Mouse (Mus musculus): ENCODE measurements around the gene Dync1li2. TPM values are rescaled to one million over a fixed set of nuclear protein-coding genes. Genes with fewer than 3 reads are reported as not detected.

The Dync1li2 gene
- 100 to 1,000 TPM; 134 to 162 TPM for total RNA-seq (2021)
- long read RNA-seq, experiment 1, full-length matches to known transcripts = 19 of 25 reads
- long read RNA-seq, experiment 1, partial matches to known transcripts = 1 of 25 reads
- long read RNA-seq, experiment 1, other reads (novel, unspliced or antisense) = 5 of 25 reads
- long read RNA-seq, experiment 2, full-length matches to known transcripts = 71 of 98 reads
- long read RNA-seq, experiment 2, partial matches to known transcripts = 9 of 98 reads
- long read RNA-seq, experiment 2, other reads (novel, unspliced or antisense) = 18 of 98 reads

DNA sequence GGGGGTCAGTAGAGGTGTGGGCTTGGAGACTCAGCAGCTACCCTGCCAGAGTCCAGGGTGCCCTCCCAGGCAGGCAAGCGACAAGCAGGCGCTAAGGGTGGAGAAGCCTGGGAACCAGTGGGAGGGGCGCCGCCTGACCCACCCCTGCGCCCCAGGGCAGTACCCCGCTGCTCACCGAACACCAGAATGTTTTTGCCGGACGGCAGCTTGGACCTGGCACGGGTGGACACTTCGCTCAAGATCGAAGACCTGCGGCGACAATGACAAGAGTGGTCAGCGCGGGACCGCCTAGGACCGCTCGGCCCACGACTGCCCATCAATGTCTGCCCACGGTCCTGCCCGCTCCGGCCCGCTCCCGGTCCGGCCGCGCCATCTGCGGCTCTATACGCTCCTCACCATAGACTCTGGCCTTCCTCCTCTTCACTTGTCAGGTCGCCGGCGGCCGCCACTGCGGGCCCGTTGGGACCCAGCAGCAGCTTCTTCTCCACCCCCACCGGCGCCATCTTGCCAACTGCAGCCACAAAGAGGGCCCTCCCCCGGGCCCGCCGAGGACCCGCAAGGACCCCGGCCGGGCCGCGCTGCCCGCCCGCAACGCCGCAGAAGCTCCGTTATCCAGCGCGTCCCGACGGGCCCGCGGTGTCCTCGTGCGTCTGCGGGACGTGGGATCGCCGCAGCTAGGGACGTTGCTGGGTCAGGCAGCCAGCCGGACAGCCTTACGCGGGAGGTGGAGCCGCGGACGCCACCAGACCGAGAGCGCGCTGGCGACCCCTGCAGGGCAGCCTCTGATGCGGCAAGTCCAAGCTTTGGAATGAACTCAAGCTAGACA is at the start of gene Dync1li2:
Gene Dync1li2 (minus strand): TSS at position 749 of the 826 bp plus-strand sequence.
- peak; percentile 90 to 91 for DNase-seq (ENCODE audit: low spot score in 2 of 2)

DNA sequence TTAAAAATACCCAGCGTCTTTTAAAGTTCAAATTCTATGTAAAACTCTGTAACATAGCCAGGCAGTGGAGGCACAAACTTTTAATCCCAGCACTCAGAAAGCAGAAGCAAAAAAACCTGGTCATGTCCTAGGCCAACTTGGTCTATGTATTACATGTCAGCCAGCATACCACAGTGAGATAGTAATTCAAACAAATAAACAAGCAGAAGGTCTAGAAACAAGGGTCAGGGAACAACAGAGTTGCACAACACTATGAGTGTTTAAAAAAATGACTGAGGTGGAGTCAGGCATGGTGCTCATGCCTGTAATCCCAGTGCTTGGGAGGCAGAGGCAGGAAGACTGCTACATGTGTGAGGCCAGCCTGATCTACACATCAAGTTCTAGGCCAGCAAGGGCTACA is 36.2 kb upstream of the Dync1li2 start:
- no peak for DNase-seq (ENCODE audit: low spot score in 2 of 2)

DNA sequence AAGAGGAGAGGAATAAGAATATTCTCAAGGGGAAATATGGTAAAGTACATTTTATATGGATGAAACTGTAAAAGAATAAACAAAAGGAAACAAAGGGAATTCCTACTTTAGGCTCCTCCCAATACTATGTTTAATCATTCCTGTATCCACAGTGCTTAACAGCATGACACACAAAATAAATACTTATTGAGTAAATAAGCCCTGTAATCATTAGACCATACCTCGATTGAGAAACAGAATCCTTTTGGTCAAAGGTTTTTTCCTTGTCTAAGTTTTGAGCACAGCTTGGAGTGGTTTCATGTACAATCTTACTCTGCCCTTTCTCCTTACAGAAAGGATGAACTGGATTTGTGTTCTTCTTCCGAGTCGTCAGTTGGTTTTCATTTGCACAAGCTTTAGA is 29.6 kb upstream of the Dync1li2 start:
- DNase-seq (ENCODE audit: low spot score in 2 of 2) = no peak

DNA sequence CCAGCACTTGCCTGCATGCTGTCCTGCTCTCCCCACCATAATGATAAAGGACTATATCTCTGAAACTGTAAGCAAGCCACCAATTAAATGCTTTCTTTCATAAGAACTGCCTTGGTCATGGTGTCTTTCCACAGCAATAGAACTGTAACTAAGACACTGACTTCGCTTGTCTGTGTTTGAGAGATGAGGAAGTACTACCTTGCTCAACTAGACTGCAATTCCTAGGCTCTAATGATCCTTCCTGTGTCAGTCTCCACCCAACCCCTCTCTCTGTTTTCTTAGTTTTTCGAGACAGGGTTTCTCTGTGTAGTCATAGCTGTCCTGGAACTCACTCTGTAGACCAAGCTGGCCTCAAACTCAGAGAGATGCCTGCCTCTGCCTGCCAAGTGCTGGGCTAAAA is 24.6 kb upstream of the Dync1li2 start:
- no peak for DNase-seq (ENCODE audit: low spot score in 2 of 2)

DNA sequence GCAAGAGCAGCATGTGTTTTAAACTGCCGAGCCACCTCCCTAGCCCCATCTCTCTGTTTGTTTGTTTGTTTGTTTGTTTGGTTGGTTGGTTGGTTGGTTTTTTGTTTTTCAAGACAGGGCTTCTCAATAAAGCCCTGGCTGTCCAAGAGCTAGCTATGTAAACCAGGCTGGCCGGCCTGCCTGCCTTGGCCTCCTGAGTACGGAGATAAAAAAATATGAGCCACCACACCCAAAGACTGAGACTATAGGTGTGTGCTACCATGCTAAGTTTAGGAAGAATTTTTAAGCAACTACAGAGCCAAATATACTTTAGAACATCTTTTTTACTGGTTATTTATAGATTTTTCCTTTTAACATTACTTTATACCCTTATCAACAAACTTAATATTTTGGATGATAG is 9.3 kb upstream of the Dync1li2 start:
- DNase-seq (ENCODE audit: low spot score in 2 of 2) = no peak

DNA sequence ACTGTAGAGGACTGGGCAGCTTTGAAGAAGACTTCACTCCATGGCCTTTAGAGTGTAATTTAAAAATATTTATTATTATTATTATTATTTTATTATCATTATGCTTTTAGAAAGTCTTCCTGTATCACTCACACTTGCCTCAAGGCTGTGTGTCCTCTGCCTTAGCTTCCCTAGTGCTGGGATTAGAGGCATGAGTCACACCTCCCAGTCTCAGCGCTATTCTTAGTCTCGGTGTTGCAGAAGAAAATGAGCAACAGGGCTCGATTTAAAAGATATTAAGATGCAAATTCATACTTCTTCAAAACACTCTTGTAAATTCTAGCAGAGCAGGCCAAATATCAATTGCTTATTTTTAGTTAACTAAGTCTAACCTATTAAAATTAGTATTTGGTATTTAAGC is 5.9 kb upstream of the Dync1li2 start:
- no peak for DNase-seq (ENCODE audit: low spot score in 2 of 2)

DNA sequence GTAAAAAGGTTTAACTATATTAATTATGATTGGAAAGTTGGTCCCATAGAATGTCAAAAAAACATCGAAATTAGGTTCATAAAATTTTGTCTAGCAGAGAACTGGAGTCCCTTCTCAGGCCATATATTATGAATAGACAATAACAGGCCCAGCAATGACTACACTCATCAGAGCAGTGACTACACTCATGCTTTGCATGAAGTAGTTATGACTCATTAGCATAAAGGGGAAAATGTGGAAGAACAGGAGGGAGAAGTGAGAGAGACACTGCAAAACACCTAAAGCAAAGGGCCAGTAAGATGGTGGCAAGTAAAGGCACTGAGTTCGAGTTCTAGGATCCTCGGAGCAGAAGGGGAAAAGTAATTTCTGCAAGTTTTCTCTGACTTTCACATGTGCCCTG is 3.2 kb upstream of the Dync1li2 start:
- DNase-seq (ENCODE audit: low spot score in 2 of 2) = no peak

DNA sequence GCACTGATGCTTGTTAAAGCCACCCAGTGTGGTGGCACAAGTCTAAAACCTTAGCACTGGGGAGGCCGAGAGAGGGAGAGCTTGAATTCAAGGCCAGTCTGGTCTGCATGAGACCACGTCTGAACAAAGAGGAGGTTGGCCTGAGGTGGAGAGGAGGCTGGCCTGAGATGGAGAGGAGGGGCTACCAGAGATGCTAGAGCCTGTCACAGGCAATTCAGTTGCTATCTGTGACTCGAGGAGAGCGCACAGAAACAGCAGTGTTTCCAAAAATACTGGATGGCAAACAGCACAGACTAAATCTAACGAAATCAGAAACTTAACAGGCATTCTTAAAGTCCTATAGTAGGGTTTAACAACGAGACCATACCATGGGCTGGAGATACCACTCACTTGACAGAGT is 2.4 kb upstream of the Dync1li2 start:
- DNase-seq (ENCODE audit: low spot score in 2 of 2) = no peak

DNA sequence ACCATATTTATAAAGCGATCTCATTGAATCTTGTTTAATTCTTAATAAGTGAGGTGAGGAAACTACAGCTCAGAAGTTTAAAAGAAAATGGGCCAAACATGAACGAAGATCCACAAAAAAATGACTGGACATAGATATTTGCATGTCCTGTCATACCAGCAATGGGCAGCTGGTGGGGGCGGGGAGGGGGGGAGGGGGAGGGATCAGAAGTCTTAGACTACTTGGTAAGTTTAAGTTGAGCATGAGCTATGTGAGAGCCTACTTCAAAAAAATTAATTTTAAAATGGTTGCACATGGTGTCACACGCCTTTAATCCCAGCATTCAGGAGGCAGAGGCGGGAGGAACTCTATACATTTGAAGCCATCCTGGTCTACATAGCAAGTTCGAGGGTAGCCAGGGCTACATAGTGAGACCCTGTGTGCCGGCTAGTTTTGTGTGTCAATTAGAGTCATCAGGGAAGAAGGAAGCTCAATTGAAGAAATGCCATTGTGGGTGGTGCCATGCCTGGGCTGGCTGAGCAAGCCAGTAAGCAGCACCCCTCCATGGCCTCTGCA is 355 bp upstream of the Dync1li2 start:
- DNase-seq (ENCODE audit: low spot score in 2 of 2) = no peak

DNA sequence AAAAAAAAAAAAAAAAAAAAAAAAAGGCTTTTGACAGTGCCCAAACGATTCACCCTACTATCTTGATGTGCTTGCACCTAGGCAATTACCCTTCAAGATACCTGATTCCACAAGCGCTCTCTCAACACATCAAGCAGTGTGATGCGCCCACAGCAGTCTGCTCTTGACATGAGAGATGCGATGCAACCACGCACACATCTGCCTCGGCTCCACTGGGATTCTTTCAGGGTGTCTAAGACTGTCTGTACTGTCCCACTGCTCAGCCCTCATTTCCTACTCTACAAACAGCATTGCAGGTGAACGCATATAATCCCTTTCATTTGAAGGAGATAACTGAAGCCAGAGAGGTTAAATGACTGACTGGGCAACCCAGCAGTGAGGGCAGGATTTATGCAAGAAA is 1.2 kb downstream of the Dync1li2 start:
- DNase-seq (ENCODE audit: low spot score in 2 of 2) = no peak

DNA sequence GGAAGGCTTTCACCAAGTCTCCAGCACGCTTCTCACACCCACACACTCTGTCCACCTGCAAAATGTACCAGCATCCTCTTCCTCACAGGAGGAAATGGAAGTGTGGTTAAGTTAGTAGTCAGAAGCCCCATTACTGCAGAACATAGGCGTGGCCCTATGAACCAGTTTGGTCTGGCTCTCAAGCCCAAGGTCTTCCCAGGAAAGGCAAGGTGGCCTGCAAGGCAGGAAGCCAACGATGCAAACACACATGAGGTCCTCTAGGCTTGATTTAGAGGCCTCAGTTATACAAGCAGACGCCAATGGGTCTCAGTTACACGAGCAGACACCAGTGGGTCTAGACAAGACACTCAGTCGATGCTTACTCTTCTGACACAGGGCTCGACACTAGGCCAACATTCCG is 3.4 kb downstream of the Dync1li2 start:
- DNase-seq (ENCODE audit: low spot score in 2 of 2) = no peak

DNA sequence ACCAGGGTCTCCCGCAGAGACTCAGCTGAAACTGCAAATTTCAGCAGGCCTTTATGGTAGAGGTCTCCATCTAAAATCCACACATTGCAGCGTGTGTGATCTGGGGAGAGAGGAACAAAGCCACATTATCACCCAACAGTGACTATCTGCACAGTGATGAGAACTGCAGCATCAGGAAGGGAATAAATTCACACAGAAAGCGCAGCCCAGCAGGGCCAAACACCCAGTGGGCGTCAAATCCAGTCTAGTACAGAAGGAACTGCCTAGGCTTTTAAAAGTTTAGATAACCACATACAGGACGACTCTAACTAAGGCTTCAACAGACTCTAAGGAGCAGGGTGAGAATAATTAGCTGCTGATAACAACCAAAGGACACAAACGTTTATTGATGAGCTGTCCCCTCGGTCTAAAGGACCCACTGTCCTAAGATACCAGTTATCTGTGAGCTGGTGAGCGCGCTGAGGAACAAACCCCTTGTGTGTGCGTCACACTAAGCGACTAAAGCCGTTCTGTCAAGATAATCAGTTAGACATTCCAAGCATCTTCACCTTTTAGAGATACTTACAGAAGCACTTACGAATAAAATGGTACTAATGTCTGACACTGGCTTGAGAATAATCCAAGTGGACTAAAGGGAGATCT is 5.2 kb downstream of the Dync1li2 start:
- no peak for DNase-seq (ENCODE audit: low spot score in 2 of 2)

DNA sequence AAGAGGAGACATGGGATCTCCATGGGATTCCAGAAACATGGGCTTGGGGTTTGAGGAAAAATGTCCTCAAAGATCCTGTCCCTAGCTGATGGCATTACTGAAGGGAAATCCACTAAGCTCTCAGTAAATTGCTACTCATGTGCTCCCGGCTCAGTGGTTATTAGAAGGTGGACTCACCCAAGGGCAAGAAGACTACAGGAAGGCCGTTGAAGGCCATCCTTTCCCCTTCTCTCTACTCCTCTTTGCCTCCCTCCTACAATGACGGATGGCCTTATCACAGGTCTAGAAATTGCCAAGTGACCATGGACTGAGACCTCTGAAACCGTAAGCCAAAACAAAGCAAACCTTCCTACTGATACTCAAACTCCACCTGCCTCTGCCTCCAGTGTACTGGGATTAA is 6.3 kb downstream of the Dync1li2 start:
- no peak for DNase-seq (ENCODE audit: low spot score in 2 of 2)

DNA sequence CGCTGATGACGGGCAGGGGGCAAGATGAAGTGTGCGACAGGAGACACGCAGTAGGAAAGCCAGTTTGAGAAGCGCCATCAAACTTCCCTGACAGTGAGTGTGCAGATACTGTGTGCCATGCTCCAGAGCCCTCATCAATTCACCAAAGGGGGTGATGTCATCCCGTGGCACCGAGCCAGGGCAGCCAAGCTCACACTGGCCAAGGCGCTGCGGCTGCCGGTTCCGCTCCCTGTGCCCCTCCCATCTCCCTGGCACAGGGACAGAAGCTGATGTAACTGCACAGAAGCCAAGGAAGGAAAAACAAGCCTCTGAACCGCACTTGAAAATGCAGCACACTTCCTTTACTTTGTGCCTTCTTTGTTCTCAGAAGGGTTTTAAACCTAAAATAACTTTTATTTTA is 6.8 kb downstream of the Dync1li2 start:
- peak; percentile 96 to 97 for DNase-seq (ENCODE audit: low spot score in 2 of 2)

DNA sequence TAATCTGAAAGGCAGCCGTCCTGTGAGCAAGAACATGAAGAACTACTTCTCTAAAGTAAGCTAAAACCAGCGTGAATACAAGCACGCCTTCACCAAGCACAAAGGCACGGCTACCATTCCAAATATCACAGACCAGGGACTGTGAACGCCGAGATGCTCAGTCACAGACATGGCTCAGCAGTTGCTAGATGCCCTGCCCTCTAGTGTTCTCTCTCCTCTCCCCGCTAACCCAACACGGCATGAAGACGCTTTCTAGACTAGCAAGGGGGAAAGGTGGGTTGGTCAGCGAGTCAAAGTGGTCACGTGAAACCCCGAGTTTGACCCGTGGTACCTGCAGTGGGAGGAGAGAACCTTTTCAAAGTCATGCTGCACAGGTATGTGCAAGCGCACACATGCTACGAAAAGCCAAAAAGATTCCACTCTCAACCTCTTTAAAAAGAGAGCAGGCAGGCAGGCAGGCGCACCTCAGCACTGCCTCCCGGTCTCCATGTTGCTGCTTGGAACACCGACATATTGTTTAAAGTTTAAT is 8.0 kb downstream of the Dync1li2 start:
- no peak for DNase-seq (ENCODE audit: low spot score in 2 of 2)

DNA sequence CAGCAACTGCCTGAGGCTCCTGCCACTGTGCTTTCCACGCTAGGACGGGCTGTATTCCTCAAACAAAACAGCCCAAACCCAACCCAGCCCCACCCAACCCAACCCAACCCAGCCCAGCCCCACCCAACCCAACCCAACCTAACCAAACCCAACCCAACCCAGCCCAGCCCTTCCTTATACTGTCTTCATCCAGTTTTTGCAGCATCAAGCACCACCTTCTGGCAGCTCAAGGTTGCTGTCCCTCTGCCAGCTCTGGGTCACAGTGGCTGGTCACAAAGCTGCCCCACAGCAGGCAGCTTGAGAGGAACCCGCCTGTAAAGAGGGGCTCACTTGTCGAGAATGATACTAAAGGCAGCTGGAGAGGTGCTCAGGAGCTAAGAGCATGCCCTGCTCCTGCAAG is 8.6 kb downstream of the Dync1li2 start:
- DNase-seq (ENCODE audit: low spot score in 2 of 2) = no peak

DNA sequence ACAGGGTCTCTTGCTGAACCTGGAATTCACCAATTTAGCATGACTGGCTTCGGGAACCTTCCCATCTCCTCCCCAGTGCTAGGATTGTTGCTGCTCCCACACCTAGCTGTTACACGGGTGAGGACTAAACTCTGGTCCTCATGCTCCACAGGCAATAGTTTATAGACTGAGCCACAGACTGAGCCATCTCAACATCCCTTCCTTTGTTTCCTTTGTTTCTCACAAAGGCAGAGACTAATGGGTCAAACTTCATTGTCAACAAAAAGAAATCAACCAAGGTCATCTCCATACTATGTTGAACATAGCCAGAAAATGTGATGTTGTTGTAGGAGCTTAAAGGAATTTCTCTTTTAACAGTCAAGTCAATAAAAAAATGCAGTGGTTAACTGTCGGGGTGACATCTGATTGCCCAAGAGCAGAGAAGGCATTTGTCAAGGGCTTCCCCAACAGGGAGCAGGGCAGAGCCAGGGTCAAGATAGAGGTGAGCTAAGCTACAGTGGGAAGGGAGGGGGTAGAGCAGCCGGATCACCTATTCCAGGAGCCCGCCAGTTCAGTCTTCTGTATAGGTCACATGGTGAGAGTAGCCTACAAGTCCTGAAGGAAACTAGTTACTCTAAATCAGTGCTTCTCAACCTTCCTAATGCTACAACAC is 9.5 kb downstream of the Dync1li2 start:
- no peak for DNase-seq (ENCODE audit: low spot score in 2 of 2)

DNA sequence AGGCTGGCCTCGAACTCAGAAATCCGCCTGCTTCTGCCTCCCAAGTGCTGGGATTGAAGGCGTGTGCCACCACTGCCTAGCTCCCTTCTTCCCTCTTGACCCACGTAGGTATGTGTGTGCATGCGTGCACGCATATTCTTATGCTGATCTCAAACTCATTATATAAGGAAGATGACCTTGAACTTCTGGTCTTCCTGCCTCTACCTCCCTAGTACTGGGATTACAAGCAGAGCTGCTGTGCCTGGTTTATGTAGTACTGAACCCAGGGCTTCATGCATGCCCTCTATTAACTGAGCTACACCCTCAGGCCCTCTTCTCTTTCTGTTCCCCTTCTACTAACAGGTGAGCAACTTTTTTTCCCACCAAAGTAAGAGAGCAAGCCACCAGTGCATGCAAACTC is 10.2 kb downstream of the Dync1li2 start:
- DNase-seq (ENCODE audit: low spot score in 2 of 2) = no peak

DNA sequence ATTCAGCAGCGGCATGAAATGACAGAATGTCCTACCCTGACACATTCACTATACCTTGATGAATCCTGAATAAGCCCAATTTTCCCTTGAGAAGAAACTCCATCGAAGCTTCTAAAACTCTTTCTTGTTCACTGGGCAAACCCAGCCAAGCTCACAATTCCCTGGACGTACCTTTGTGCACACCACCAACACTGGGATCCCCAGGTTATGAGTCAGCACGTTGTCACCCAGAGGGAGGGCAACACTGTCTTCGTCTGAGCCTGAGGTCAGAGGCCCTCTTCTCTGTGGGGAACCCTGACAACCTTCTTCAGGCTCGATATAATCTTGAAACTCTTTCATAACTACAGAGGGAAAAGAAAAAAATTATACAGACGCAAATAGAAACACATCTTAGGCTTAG is 12.6 kb downstream of the Dync1li2 start:
- no peak for DNase-seq (ENCODE audit: low spot score in 2 of 2)

DNA sequence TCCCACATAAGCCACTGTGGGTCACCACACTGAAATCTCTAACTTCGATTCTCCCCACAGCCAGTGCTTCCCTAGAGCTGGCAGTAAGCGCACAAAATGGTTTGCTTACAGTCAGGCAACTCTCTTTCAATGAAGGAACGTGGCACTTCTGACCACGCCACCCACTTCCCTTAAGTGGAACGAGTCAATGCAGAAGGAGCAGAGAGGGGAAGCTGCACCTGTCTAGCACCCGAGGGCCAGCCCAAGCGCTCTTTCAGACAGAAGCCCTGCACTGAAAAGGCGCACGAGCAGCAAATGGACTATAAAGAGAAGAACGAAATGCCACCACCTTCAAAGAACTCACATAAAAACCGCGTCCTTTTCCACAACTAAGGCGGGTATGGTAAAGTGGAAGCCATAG is 15.1 kb downstream of the Dync1li2 start:
- no peak for DNase-seq (ENCODE audit: low spot score in 2 of 2)

DNA sequence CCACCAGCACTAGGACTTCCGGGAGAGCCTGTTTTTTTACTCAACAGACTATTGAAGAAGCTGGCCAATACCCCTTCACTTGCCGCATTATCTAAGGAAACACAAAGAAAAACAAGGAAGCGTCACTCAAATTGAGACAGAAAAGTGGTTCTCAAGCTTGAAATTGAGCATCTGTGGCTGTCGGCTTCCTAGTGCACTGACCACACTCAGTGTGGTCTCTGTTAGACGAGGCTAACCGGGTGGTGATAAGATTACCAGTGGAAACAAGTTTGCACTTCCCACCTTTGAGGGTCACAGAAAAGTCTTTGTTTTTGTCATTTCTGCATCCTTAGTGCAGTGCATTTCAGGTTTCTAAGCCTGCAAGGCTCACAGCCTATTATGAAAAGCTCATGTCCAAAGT is 20.5 kb downstream of the Dync1li2 start:
- no peak for DNase-seq (ENCODE audit: low spot score in 2 of 2)

Data from adrenal gland, postnatal 4 days (tissue).